Mouse (Mus musculus) kidney, adult 11 months (tissue): ENCODE data around the gene Sdk1.

Experiments
- DNase-seq: peaks from one replicate; pipeline ENCODE4 v3.0.0; 2022

Sdk1 gene

DNA sequence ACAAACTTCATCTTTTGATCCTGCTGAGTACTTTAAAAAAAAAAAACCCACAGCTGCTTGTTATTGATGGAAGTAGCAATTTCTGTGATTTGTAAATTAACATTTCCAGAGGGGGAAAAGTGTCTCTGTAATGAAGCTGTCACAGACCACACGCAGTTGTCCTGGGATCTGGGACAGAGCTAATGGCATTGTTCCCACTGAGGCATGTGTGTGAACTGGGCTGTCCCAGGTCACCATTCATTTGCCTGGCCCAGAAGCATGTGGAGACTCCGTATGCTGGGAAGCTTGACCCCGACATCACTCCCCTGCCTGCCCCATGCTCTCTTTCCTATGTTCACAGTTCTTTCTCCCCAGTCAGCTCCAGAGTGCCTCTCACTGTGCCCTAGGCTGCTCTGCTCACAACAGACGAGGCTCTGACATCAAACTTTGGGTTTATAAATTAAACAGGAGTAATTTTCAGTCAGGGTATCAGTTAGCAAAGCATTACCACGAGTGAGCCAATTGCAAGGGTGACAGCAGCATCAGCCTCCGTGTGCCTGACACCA, 408.6 kb downstream of the Sdk1 start:
- DNase-seq = no peak

DNA sequence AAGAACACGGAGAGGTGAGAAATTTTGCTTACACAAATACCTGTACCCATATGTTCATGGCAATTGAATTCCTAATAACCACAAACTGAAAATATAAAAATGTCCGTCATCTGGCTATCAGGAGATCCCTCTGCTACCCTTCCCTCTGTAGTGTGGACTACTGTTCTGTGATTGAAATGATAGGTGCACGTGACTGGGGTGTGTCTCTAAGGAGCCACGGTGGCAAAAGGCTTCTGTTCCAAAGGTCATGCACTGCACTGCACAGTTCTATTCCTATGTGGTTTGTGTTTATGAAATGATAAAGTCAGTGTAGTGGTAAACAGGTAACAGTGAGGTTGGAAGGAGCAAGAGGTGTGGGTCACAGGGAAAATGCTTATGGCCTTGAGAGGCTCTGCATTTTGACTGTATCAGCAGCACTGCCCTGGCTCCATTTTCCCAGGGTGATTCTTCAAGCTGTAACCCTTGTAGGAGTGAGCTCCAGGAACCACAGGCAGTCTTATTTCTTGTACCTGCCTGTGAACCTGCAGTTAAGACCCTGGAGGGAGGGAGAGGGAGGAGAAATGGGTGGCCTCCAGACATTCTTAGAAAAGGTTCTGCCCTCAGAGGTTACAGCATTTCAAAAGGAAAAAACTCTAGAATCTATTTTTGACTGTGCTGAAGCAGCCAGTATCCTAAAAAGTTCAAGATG, 410.5 kb downstream of the Sdk1 start:
- no peak for DNase-seq

GRCm38 (mm10) chr5:141676371-141676770, 435.1 kb downstream of the Sdk1 start:
- no peak for DNase-seq

DNA sequence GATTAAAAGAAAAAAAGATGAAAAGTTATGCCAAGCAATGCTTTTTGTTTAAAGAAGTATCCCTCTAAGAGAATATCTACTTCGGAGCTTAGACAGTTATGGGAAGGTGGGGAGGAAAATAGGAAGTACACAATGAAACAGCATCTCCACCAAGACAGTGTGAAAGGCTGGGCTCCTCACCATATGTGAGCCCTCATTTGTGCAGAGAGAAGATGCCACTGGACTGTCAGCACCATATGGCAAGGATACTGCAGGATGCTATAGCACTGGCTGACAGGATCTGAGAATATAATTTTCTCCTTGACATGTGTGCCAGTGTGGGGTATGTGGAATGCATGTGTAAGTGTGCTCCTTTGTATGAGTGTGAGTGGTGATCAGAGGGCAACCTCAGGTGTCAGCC, 435.7 kb downstream of the Sdk1 start:
- DNase-seq = no peak

DNA sequence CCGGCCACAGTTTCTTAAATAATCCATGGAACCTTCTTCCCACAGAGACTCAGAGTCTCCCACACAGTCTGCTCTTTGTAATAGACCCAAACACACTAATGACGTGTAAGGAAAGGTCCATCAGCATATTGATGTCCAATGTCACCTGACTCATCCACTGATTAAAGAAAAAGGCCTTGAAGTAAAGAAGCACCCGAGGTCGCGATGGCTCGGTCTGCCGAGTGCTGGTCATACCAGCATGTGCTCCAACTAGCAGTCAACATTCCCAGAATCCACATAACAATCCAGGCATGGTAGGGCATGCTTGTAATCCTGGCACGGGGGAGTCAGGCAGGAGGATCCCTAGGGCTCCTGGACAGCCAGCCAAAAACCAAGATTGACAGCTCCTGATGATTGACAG, 436.6 kb downstream of the Sdk1 start:
- DNase-seq = no peak

DNA sequence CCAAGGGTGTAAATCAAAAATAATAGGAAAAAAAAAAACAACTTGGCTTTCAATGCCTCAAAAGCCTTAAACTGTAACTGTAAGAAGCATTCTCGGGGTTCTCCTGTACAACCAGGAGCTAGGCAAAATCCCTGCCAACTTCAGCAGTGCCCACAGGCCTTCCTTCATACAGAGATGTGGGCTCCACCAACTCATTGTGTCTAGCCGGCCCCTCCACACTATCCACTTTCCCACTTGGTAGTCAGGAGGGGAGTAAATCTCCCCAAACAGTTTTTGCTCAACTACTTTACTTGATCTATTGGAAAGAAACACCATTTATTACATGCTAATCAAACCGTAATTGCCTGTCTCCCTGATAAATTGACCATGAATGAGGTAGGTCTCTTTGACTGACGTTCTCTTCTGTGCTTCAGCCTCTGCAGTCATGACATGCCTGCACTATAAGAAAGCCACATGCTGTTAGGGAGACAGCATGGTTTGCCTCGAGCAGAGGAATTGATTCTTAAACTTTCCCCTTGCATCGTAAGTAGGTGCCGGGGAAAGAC, 445.7 kb downstream of the Sdk1 start:
- DNase-seq = no peak

DNA sequence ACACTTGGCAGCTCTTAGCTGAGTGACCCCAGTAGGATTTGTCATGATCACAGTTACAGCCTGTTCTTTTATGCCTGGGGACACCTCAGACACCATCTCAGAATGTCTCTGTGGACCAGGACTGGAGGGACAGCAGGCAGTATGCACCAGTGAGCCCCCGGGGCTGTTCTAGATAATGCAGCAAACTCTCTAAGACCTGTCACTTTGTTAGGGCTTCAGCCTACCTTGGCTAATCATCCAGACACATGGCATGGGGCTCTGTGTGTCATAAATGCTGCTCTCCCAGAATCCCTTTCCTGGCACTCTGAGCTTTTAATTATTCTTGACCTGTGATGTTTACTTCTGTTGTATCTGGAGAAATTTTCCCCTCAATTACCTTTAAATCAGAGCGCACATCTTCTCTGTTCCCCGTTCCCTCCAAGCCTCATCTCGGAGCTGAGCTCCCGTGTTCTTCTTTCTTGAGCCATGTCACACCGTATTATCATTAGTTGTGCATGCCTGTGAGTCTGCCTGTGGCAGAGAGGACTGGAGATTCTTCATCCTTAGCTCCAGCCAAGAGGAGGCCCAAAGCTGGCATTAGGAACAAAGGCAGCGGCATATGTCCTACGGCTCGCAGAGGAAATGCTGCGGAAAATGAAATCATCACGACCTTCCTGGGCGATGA, 448.3 kb downstream of the Sdk1 start:
- no peak for DNase-seq

- peak; percentile 64 for DNase-seq
Observed at GRCm38 (mm10) chr5:141691482-141691975, 450.2 kb downstream of the Sdk1 start.

DNA sequence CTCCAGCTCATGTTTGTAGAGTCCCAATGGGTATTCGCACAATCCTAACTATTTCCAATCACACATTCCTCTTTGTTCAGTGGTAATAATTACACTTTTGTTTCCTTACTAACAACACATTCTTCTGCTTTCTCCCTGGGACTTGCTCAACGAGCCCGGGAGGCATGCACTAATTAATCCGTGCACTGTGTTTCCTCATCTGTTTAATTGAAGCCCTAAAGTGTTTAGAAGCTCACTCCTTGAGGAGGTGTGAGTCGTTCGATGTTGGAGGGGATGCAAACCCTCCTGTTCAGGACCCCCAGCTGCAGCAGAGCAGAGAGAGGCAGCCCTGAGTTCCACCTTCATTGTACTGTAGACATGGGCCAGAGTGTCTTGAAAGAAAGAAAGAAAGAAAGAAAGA, 452.4 kb downstream of the Sdk1 start:
- DNase-seq = no peak

DNA sequence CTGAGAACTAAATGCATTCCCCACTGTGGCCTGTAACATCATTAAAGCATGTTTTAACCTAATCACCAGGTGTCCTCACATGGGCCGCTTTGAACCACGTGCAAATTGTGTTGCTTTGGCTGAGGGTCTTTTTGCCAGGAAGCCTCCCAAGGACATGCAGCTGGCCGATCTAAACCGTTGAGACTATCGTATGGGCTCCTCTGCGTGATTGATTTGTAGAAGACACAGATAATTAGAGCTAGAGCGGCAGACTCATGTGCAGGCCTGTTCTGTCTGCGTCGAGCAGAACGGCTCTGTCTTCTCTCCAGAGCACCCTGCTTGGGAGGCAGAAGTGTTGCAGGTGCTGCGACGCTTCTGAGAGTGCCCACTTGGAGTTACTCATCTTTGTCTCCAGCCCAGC, 453.6 kb downstream of the Sdk1 start:
- DNase-seq = no peak

DNA sequence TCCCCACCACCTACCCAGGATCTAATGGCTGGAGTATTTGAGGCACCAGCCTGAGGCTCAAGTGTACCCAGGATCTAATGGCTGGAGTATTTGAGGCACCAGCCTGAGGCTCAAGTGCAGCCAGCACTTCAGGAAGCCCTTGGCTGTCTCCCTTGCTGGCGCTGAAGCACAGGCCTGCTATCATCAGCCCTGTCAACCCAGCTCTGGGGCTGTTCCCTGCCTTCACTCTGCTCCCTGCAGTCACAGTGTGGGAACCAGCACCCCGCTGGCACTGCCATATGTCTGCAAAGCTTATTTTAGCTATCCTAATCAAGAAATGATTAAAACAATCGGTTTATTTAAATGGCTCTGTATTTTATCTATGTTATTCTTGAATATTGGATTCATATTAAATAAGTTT, 457.1 kb downstream of the Sdk1 start:
- no peak for DNase-seq

DNA sequence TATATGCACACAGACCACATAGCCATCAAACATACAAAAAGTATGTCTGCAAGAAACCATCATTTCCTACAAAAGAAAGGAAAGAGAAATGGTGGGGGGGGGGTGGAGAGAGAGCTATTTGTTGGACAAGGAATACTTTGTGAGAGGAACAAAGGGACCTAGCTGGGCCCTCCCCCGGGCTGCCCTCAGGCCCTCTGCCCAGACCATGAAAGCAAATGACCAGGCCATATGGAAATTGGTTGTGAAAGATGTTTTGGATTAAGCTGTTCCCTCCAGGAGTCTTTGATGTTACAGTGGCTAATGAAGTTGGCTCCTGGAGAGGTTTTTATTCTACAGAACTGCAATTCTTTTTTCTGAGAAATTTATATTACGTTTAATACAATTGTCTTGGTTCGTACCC, 479.5 kb downstream of the Sdk1 start:
- DNase-seq = no peak

DNA sequence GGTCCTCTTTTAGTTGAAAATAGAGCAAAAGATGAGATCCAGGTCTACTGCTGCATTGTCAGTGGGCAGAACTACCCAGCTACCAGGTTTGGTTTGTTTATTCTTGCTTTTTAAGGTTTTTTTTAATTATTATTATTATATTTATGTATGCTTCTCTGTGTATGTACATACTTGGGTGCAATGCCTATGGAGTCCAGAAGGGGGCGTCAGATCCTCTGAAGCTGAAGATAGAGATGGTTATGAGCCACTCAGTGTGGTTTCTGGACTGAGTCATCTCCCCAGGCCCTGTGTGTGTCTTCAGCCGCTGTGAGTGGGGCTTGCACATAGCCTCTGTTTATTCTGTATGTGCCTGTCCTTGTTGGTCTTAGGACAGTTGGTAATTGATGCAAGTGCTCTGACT, 486.7 kb downstream of the Sdk1 start:
- no peak for DNase-seq

GRCm38 (mm10) chr5:141730006-141730405, 488.7 kb downstream of the Sdk1 start:
- DNase-seq = no peak

- no peak for DNase-seq
Observed at GRCm38 (mm10) chr5:141738725-141739124, 497.4 kb downstream of the Sdk1 start.

- no peak for DNase-seq
Observed at GRCm38 (mm10) chr5:141748793-141749192, 507.5 kb downstream of the Sdk1 start.

- no peak for DNase-seq
Observed at GRCm38 (mm10) chr5:141754278-141754677, 513.0 kb downstream of the Sdk1 start.

GRCm38 (mm10) chr5:141758885-141759284, 517.6 kb downstream of the Sdk1 start:
- no peak for DNase-seq

- DNase-seq = no peak
Observed at GRCm38 (mm10) chr5:141764111-141764510, 522.8 kb downstream of the Sdk1 start.

- no peak for DNase-seq
Observed at GRCm38 (mm10) chr5:141768761-141769515, 527.6 kb downstream of the Sdk1 start.

- DNase-seq = peak; percentile 15
Observed at GRCm38 (mm10) chr5:141771516-141771915, 530.2 kb downstream of the Sdk1 start.

GRCm38 (mm10) chr5:141778231-141778630, 536.9 kb downstream of the Sdk1 start:
- no peak for DNase-seq

DNA sequence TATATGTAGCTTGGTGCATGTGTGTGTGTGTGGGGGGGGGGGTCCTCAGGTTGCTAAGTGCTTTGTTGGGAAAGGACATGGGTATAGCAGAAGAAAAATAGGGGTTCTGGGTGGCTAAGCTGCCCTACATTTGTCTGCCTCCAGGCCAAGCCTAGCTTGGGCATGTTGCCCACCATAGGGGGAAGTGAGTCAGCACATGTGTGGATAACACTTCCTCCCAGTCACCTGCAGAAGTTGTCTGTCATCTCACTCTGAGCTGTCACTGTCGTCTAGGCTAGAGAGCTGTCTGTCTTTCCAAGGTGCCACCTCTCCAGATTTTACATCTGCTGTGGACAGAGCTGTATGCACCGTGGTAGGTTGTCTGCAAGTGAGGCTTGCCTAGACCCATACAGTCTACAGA, 539.9 kb downstream of the Sdk1 start:
- DNase-seq = no peak
